Mouse (Mus musculus) ovary, postnatal 10 days (tissue): ENCODE measurements around the gene Hist1h3d.
"Not testable (repeated sequence)": the region's sequence is repeated elsewhere in the genome, so short reads cannot be mapped to it uniquely, and the experiment has no call there.

Experiments
- DNase-seq: peaks from one replicate; pipeline ENCODE4 v3.0.0; 2022; ENCODE audit warnings: low spot score

The Hist1h3d gene

DNA sequence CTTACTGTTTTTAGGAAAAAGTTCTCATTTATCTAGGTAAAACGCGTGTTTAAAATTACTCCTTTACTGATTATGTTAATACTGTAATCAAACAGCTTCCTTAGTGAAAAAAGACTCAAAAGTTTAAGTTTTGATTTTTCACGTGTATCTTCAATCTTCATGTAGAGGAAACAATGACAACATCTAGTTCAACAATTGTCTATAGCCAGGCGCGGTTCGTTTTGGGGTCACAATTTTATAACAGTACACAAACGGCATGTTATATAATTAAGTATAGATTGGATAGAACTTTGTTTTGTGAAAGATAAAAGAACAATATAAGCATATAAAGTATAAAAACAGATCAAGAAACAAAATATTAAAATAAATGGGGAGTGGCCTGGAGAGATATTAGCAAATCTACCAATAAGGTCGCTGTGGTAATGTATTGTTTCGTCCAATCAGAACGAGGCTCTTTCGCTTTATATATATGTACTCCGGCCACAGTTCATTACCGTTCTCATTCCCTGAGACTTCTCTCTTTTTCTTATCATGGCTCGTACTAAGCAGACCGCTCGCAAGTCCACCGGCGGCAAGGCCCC, at the start of gene Hist1h3d:
Hist1h3d (plus strand) TSS at position 493 of the 581 bp plus-strand sequence.
- DNase-seq, result no peak

DNA sequence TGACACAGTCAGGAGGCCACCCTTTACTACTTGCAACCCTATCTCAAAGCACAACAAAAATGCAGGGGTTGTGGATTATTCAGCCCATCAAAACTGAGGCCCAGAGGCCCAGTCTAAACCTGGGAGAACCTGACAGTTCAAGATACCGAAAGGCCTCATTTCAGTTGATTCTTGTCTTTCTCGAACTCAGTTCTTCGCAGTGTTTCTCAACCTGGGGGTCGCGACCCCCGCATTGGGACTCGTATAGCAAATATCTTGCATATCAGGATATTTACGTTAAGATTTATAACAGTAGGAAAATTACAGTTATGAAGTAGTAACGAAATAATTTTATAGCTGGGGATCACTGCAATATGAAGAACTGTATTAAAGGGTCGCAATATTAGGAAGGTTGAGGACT, 49.7 kb upstream of the Hist1h3d start:
- no peak for DNase-seq

DNA sequence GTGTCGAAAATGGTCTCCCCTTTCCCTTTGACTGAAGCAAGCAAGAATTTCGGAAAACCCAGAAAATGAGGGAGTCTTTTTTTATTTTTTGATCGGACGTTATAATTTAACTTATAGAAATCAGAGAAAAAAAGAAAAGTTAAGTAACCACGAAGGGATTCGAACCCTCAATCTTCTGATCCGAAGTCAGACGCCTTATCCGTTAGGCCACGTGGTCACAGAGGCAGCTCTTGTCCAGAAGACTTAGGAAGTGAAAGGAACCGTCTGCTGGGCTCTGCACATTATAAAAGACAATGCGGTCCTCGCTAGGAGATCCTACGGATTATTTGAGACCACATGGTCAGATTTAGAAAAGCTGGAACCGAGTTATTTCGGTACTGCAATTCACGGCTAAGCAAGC, 49.3 kb upstream of the Hist1h3d start:
- DNase-seq, result peak; percentile 94

DNA sequence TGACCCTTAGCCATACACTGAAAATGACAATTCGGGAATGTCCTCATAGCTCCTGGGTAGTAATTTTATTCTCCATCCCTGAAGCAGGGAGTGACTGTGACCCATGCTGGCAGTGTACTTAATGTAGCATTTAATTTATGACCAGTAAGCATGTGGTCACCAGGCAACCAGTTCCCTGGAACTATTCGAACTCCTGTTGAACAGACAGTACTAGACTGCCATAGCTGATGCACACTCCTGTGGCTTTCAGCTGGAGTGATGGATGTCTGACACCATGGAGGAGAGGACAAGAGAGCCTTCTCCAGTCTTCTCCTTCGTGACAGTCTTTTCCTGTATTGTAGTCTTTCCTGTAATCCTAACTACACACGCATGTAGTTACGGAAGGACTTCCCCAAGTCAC, 46.6 kb upstream of the Hist1h3d start:
- no peak for DNase-seq

DNA sequence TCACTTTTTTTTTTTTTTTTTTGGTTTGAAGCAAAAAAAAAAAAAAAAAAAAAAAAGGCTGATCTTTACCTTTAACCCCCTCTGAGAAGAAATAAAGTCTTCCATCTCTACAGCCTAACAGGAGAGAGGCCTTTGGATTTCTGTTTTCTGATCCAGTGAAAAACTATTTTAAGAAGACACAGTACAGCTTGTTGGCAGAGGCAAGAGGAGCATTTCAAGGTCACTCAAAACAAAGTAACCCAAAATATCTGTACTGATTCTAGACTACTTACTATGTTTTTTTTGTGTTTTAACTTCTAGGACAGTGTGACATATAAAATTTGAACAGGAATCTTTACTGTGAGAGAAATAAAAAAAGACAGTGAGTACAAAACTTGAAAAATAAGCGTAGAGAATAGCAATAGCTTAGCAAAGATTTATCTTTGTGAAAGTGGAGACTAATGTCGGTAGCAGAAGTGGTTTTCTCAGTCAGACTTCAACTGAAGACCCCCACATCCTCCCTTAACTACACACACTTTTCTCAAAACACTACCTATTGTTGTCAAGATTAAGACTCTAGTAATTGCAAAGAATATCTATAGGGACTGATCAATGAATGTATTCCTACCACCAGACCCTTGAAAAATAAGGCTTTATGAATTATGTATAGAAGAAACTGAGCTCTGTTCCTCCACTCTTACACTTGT, 45.9 kb upstream of the Hist1h3d start:
- DNase-seq, result no peak

DNA sequence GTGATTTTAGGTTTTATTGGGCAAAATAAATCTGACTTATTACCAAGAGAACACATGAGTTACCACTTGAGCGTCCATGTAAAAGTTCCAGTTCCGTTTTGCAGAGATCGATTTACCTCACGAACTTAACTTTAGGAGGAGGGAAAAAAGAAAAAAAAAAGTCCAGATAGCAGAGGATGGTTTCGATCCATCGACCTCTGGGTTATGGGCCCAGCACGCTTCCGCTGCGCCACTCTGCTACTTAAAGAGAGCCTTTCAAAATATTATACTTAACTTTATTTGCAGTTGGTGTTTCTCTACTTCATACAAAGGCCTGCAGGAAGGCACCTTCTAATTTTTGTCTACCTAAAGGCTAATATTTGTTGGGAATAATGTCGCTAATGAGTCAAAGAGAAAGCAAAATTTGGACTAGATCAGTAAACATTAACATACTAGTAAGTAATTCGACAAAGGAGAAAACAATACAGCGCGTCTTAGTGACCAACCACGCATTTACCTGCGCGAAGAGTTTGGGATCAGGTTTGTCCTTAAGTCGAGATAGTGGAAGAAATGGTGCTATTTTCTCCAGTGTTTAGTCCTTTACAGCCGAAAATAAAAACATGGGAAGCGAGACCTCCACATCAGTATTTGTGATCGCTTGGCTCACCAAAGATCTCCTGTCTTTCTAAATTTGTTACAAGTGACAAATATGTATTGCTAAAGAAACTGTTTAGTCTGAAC, 45.2 kb upstream of the Hist1h3d start:
- no peak for DNase-seq

DNA sequence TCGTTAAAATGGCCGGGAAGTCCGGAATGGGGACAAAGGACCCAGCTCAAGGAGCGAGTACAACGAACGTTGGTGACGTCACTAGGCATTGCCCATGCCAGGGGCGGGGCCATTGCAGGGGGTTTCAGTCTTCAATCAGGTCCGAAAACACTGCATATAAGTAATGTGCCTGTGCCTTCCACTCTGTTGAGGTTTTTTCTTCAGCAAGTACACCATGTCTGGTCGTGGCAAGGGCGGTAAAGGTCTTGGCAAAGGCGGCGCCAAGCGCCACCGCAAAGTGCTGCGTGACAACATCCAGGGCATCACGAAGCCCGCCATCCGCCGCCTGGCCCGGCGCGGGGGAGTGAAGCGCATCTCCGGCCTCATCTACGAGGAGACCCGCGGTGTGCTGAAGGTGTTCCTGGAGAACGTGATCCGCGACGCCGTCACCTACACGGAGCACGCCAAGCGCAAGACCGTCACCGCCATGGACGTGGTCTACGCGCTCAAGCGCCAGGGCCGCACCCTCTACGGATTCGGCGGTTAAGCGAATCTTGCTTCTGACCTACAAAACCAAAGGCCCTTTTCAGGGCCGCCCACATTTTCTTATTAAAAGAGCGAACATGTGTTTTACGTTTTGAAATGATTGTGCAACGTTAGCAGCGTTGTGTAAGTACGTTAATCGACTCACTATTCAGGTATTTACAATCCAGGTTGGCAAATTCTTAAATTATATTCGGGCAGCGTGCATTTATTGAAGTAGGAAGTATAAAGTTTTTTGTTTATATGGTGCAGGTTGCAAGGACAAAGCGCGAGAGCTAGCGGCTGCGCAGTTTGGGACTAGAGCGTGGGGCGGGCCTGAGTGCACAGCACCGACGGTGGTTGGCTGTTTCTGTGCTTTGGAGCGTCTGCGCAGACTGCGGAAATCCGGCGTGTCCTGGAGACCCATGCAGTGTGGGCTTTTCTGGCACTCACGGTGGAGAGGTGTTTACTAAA, 44.4 kb upstream of the Hist1h3d start, which contains the start of gene Hist1h4h:
Hist1h4h (plus strand) TSS at position 150 of the 975 bp plus-strand sequence.
- peak; percentile 93 for DNase-seq

DNA sequence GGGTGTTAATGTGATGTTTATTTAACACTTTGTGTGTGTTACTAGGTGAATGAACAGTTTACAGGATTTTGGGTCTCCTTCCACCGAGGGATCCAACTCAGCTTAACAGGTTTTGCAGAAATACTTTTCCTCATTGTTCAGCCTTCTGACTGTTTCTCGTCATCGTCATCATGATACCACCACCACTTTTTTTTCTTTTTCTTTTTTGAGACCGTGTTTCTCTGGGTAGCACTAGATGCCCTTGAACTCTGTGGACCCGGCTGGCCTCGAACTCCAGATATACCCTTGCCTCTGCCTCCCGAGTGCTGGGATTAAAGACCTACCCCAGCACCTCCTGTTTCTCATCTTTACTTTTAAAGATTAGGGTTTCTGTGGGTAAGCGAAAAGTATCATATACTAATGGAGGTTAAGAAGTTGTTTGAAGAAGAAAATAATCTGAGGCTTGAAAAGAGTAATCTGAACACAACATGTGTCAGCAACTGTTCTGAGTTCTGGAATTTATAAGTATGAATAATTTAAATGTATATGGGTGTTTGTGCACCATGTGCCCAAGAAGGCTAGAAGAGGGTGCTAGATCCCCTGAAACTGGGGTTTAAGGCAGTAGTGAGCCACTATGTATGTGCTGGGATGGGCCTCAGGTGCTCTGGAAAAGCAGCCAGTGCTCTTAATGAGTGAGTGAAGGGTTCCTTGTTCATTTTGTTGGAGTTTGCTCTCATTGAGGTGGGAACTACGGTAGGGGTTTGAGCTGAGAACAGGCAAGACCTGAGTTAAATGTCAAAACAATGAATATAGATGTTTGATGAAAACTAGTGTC, 43.1 kb upstream of the Hist1h3d start:
- no peak for DNase-seq

DNA sequence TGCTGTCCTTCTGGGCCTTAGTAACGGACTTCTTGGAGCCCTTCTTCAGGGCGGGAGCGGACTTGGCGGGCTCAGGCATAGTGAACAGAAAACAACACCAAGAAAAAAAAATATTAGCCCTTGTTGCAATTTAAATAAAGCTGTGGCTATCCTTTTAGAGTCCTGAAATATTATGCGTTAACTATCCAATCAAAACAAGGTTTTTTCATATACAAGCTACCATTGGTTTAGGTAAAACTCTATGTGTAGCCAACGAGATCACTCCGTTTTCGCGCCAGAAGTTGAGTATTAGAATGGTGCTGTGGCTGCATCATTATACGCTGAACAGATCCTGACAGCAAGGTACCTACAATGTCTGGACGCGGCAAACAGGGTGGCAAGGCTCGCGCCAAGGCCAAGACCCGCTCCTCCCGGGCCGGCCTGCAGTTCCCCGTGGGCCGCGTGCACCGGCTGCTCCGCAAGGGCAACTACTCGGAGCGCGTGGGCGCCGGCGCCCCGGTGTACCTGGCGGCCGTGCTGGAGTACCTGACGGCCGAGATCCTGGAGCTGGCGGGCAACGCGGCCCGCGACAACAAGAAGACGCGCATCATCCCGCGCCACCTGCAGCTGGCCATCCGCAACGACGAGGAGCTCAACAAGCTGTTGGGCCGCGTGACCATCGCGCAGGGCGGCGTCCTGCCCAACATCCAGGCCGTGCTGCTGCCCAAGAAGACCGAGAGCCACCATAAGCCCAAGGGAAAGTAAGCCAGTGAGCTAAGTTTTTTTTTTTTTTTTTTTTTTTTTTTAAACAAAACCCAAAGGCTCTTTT, 41.8 kb upstream of the Hist1h3d start, which contains the start of gene Hist1h2af:
Hist1h2af (plus strand) TSS at position 347 of the 808 bp plus-strand sequence.
- DNase-seq, result not testable (repeated sequence)

DNA sequence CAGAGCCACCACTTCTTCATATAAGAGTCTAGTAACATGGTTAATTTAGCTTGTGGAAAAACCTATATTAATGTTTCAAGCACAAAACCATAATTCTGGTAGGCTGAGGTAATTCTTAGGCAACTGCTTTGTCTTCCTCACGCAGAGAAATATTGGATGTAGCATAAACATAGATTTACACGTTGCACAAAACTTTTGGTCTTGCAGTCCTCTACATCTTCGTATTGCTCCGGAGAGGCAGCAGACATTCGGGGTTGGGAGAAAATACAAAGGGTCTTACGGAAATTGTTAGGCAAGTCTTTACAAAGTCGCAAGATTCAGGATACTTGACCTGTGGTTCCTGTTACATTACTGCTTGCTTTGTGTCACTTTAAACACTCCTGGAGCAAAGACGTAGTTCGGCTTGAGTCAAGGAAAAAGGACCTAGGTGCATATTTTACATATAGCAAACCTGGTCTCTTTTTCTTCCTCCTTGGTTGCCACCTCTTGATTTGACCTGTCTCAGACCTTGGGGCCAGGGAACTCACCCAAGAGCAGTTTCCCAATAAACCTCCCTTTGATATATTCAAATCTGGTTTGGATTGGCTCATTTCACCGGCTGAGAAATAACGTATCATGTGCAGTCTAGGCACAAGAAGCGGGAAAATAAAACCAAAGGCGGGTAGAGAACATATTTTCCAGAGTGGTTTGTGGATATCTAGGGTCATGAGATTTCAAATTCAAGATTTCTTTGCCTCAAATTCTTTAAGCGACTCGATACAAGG, 41.0 kb upstream of the Hist1h3d start:
- DNase-seq, result no peak

DNA sequence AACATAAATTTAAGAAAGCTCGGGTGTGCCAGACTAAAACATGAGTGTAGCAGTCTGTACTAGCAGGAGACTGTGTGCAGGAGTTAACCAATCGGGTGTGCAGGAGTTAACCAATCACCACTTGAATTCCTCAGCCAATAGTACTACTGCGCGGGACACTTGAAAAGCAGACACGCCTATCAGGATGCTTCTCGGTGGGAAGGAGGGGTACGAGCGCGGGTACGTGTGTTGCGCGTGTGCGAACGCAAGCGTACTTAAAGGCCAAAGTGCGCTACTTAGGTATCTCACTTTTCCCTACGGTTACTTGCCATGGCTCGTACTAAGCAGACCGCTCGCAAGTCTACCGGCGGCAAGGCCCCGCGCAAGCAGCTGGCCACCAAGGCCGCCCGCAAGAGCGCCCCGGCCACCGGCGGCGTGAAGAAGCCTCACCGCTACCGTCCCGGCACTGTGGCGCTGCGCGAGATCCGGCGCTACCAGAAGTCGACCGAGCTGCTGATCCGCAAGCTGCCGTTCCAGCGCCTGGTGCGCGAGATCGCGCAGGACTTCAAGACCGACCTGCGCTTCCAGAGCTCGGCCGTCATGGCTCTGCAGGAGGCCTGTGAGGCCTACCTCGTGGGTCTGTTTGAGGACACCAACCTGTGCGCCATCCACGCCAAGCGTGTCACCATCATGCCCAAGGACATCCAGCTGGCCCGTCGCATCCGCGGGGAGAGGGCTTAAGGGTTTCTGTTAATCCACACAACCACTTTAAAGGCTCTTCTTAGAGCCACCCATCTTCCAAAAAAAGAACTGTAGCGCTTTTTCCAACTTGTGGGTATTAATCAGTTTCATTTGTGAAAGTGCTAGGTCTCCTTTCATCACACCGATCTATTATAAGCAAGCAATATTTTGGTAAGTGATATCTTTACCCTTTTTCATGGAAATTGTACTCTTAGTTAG, 40.2 kb upstream of the Hist1h3d start, which contains the start of gene Hist1h3g:
Hist1h3g (plus strand) TSS at position 286 of the 939 bp plus-strand sequence.
- DNase-seq, result not testable (repeated sequence)

DNA sequence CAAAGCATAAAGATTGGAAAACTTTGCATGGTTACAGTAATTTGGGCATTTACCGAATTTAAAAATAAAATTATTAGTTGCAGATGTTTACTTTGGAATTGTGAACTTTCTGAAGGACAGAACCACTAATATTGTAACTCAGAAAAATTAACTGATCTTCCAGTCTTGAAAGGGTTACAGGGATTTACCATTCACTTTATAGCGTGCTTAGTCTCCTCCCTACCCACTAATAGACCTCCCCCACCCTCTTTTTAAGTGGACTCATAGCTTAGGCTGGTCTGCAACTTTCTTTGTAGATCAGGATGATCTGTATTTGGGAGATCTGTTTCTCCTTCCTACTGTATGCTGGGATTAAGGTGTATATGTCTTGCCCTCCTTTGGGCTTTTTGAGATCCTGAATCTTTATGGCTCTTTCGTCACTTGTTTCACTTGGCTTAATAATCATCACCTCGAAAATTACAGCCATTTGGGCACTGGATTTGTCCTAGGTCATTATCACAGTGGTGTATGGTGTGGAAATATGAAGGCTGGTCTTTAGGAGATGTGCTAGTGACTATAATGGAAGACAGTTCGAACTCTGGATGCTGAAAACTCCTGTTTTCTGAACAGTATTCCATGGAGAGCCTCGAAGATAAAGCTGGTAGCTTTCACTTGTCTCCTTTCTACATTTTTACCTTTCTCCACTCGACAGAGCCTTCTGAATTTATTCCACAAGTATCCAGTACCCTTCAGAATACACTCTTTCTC, 39.3 kb upstream of the Hist1h3d start:
- no peak for DNase-seq

DNA sequence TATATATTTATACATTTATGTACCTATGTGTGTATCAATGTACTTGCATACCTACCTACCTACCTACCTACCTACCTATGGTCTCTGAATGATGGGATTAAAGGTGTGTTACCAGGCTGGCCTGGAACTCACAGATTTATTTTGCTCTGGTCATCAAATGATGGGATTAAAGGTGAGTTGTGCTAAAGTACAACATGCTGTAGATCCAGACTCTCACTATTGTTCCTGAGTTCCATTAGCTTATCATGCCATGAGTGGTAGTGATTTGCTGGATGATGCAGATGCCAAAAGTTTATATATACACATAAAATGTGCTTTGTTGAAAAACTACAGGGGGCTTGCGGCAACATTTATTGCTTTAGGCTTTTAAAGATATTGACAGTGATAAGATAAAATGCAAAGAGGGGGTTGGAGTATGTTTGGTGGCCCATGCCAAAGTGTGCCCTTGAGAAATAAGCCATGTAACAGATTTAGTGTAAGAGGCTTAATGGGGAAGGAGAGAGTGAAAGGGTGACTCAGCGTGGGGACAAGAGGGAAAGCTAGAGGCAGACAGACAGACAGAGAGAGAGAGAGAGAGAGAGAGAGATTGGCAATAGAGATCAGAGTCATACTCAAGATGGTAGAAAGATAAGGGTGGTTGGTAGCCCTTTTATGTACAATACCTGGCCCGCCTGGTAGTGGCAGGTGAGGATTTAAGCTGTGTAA, 38.4 kb upstream of the Hist1h3d start:
- no peak for DNase-seq

DNA sequence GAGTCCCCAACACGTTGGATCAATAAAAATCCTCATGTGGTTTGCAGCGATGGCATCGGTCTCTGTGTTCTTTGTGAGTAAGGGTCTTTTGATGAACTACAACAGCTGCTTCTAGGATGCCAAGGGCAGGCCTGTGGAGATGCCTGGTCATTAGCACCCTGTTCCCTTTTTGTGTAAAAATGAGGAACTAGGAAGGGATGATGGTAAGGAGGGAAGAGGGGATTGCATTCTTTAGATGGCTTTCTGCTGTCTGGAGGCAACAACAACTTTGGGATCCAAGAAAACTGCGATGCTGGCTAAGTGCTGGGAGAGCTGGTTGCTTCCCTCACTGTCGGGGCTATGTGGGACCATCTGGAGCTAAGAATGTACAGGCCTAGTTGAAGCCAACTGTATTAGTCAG, 37.3 kb upstream of the Hist1h3d start:
- no peak for DNase-seq

DNA sequence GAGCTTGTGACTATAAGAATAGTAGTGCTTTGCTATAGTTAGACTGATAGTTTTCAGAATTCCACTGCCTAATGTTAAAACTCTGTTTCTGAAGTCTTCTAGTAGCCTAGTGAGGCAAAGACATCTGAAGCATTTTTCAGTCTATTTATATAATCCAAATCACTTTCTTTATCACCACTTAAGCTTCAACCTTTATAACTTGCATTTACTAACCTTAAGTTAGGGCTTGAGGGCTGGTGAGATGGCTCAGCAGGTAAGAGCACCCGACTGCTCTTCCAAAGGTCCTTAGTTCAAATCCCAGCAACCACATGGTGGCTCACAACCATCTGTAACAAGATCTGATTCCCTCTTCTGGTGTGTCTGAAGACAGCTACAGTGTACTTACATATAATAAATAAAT, 35.7 kb upstream of the Hist1h3d start:
- DNase-seq, result not testable (repeated sequence)

DNA sequence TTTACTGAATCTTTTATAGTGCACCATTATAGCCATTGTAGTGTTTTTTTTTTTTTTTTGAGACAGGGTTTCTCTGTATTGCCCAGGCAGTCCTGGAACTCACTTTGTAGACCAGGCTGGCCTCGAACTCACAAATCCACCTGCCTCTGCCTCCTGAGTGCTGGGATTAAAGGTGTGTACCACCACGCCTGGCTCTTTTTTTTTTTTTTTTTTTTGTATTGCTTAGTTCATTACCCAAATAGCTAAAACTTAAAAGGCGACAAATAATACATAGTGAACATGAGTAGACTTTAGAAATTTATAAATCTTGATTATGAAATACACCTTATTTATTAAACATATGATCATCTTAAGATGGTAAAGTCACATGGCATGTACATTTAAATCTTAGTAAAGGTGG, 34.1 kb upstream of the Hist1h3d start:
- no peak for DNase-seq
